Mouse (Mus musculus) urinary bladder, postnatal 10 days (tissue): Measurements from ENCODE around the gene Dnm3.

Experiments used
- DNase-seq: peaks from one replicate; pipeline ENCODE4 v3.0.0; 2022; ENCODE audit warnings: low spot score

Dnm3 gene

DNA sequence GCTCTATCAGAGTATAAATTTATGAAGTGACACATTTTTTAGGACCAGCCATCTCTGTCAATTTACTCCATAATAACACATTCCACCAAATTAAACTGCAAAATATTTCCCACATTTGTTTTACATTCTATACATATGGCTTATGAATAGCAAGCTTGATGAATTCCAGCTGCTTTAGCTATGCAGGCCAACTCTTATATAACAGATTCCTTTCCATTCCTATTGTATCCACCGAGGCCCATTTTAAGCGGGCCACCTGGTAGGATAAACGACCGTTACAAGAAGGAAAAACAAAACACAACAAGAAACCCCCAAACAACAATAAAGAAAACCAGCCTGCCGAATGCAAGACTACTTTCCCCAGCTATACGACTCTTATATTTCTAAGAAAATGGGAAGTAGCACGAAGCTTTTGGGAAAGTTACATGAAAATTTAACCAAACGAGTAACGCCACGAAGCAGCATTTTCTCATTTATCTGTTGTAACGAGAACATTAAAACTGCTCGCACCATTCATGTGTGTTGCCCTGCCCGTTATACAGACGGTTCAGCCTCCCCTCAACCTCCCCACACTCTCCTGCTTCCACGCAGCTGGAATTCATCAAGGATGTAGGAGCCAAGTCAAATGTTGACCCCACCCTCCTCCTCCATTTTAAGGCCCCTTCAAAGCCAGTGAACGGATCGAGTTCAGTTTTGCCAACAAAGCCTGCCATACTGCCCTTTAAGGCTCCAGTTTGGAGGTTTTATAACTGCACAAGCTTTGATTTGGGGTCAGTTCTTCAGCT lies 403.0 kb downstream of the Dnm3 start:
- no peak for DNase-seq

DNA sequence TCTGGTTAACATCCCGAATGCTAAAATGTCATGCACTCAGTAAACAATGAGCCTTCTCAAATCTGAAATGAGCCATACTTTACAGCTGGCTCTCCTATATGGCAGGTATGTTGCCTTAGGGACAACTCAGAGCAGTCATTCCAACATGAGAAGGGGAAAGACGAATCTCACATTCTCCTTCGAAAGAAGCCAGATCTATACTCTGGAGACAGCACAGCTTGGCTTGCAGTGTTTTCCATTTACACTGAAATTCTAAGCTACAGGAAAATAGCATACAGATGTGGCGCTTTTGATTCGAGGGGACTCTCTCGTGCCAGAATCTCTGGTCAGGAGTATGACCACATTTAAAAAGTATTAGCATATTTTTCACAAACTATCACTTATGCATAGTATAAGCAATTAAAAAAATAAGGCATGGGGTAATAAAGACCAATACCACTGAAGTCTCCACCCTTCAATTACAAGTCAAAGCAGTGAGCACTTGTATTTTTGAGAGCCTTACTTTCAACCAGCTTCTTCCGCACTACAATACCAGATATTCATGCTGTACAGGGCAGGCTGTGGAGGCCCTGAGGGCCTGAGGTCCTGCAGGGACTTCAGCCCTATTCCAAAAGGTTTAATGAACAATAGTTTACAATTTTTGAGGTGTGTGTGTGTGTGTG lies 404.8 kb downstream of the Dnm3 start:
- DNase-seq: no peak

DNA sequence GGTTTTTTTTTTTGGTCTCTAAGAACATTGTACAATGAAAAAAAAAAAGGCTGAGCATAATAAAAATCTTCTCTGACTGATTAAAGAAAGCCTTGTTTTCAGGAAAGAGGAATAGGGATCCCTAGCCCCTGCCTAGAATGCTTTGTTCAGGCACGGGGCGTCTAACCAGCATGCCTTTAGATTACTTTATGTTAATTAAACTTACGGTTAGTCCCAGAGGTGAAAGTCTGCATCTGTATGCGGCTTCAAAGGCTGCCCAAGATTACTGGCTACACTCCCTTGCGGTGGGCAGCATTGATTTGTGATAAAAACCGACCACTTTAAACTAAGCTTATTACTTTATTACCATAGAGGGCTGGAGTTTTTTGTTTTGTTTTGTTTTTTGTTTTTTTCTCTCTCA lies 424.2 kb downstream of the Dnm3 start:
- DNase-seq: no peak

DNA sequence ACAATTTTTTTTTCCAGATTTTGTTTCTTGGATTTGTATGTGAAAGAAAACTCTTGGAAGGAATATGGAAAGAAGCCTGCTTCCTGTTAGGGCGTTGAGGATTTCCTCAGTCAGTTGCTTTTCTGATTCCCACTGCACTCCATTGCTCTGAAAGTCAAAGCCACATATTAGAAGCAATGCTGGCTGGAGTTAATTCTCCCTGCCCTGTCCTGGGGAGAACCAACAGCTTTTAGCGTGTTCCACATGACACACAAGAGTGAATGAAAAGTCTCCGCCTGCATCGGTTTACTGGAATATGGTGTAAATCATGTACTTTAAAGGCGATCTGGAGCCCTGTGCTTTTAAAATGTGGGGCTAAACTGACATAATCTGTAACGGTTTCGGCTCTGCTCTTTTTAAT lies 424.6 kb downstream of the Dnm3 start:
- DNase-seq: no peak

DNA sequence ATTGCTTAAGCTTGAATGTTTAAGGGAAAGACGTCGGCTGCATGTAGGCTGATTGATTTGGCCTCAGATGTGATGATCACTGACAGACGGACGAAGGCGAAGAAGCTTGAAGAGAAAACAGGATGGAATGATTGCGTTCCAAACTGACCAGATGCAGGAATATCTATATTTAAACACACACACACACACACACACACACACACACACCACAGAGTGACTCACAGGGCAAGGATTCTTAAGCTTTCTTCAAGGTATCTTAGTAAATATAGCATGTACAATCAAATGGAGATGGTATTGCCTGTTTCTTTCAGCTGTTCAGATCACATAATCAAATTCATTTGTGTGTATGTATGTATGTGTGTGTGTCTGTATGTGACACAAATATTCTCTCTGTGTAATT lies 425.1 kb downstream of the Dnm3 start:
- DNase-seq: no peak

DNA sequence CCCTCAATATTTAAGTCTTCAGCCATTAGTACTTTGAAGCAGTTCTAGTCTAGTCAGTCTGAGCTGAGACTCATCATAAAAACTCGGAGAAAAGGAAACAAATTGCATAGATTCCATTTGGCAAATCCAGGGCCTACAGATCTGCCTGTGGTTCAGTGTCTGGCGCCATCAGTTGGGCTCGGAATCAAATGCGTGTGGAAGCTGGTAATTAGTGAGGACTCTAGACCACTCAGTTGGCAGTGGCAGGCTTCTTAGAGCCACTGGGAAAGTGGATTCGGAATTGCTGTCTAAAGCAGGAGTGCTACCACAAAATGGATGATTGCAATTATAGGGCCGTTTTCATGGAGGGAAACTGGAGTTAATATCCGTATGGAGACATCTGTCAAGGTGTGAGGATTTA lies 425.7 kb downstream of the Dnm3 start:
- no peak for DNase-seq

DNA sequence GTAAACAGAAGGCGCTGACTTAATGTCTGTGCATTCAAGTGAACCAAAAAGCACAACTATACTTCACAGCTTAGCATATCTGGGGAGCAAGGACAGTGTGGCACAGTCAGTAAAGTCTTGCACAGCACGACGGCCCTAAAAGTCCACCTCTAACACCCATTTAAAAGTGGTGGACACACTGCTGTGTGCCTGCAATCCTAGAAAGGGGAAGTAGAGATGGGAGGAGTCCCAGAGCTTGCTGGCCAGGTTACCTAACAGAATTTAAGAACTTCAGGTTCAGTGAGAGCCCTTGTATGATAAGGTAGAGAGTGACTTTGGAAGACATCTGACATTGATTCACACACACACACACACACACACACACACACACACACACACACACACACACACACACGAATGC lies 426.1 kb downstream of the Dnm3 start:
- DNase-seq: no peak

DNA sequence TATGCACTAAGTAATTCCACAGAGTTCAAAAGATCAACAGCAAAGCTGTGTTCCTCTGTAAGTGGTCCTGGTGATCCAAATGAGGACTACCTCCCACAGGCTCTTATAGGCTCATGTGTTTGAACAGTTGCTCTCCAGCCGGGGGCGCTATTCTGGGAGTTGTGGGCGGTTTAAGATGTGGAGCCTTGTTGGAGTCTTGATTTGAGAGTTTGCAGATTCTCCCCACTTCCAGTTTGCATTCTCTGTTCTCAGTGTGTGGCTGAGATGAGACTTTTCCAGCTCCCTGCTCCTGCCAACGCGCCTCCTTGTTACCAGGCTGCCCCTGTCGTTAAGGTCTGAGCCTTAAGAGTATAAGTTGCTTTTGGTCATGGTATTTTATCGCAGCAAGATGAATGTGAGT lies 430.2 kb downstream of the Dnm3 start:
- DNase-seq: no peak

DNA sequence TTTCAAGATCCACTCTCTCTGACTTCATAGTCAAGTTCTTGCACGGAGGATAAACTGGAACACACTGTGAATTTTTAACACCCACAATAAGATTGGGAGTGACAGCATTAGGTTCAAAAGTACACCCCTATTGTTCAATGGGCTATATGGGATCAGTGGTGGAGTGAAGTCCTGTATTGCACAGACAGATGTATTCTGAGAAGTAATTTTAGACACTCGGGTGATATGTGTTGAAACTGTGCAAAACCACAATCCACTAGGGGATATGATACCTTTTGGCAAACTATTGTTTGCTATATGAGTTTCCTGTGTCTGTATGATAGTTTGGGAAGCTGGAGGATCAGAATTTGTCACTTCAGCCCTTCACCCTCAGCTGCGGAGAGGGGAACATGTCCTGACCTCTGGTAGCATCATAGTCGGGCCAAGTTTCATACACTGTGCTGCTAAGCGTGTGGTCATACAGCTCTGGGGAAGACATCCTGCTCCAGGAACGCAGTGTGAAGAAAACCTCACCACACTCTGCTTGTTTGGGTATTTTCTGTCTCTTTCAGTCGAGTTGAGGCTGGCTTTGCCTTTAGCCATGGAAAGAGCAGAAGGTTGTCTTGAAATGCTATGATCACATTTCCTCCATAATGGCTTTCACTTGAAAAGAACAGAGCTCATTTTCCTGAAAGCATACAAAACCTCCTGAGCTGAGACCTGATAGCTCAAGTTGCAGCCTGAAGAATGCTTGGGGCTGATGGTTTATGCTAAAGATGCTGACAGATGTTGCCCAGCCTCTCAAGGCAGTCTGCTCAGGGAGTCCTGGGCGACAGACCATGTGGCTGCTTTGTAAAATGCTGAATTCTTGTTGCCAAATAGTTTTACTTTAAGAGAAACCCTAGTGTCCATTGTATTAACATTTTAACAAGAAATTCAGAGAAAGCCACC lies 433.8 kb downstream of the Dnm3 start:
- no peak for DNase-seq

DNA sequence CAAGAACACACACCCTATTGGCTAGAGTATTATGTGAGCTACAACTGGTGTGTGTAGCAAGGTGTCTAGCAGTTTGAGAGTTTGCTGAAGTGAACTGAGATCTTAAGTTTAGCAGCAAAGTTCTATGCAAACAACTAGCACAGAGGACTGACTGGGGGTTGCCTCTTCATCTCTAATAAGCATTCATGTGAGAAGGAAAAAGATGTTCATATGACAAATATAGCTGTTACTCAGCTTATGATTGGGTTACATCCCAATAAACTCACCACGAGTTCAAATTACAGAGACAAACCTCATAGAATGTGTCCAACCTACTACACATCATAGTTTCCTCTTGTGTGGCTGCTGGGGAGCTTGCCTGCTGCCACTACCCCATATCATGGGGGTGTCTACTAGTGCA lies 434.6 kb downstream of the Dnm3 start:
- DNase-seq: no peak

DNA sequence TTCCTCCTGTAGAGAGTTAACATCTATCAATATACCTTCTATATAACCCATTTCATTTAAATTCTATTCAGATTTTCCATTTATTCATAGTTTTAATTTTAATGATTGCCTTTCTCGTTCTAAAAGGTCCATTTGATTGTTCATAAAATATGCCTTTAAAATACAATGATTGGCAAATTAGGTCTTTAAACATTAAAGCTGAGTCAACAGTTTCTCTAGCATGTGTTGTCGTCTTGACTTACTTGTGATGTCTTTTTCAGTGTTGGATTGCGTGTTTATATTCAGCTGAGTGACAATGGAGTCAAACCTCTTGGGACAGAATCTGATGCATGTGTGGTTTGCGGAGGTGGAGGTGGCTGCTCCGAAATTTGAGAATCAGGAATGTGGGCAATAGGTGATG lies 435.4 kb downstream of the Dnm3 start:
- DNase-seq: no peak

DNA sequence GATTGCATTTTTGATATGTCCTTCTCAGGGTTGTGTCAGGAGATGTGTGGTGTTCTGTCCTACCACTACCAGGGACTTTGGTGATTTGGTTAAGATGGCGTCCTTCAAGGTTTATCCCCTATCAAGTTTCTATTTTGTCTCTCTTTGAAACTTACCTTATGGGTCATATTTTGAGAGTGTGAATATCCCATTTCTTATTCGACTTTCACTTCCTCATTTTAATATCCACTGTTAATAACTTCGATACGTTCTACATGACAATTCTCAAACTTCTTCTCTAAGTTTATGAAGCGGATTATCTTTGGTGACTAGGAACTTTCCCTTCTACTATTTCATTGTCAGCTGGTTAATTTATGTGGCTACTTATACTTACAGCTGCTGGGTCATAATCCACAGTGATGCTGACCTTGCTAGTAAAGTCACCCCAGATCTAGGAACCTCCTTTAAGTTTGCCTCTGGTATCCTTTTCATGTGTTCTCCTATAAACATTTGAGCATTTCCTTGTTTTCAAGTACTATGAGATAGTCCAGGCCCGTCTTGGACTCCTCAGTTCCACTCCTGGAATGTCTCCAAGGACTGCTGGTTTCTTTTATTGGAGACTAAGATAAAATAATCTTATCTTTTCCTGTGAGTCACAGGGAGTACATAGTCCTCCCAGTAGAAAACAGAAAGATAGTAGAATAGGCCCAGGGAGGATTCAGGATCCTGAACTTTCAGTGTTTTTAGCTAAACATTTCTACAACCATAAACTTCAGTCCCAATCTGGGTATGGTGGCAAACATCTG lies 437.2 kb downstream of the Dnm3 start:
- DNase-seq: no peak

DNA sequence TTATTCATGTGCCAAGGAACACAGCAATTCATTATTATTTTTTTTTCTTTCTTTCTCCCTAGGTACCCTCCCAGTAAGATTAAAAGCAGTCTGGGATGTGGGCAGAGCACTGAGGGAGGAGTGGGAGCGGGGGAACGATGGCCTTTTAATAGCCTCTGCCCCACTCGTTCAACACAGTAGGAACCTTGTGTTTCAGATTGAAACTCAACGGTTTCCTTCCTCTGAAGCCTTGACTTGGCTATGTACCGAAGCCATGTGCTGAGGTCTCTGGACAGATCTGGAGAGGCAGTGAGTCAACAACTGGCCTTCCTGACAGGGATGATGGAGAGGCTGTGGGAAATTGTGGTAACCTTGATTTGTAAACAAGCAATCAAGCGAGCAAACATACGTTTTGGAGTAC lies 438.0 kb downstream of the Dnm3 start:
- DNase-seq: no peak

DNA sequence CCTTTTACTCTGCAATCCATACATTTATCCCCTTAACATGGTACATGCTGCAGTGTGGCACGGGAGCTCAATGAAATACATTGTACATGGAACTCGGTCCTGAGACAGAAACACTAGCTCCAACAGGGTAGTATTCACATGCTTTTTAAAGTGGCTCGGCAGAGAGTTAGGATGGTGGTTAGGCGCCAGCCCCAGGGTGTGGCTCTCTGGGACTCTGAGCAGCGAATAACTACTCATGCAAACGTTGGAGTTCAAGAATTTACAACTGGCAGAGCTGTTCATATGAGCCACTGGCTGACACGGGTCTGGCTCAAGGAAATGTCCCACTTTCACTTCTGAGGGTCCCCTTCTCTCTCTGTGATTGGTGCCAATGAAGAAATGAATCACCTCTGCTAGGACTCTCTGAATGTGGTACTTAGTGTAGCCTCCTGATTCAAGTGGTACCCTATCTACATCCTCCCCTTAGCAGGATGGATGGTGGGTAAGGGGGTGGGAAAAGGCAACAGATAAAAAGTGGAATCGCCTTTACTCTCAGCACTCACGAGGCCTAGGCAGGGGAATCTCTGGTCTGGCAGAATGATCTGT lies 438.7 kb downstream of the Dnm3 start:
- no peak for DNase-seq

DNA sequence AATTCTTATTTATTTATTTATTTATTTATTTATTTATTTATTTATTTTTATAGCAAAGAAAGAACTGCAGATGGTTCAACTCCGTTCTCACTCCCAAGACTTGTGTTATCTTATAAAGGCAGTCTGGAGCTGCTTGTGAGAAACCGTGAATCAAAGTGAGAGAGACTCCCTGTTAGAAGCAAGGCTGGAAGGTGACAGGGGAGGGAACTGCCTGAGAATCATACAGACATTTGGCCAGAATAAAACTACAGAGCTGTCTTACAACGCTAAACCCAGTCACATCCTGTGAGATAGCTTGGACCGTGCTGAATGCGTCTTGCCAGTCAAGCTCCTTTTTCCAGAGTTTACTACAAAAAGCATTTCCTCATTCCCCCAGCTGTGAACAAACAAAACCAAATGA lies 439.4 kb downstream of the Dnm3 start:
- DNase-seq: no peak

DNA sequence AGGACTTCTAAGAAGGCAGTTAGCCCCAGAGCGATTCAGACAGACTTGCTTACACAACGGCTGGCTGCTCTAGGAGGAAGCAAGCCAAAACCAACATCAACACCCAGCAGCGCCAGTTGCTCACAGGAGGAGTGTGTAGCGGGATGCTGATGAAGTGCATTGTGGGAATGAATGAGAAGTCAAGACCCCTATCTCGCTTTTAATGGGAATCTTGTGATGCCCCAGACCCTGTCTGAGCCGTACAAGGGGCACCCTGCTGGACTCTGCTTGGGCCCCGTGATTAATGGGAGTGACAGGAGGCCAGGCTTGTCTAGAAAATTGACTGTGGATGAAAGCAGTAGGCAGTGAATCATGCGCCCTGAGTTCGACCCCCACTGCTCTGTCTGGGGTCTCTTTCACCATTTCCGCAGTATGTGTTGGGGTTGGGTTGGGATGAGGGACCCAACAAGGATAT lies 439.8 kb downstream of the Dnm3 start:
- DNase-seq: no peak

DNA sequence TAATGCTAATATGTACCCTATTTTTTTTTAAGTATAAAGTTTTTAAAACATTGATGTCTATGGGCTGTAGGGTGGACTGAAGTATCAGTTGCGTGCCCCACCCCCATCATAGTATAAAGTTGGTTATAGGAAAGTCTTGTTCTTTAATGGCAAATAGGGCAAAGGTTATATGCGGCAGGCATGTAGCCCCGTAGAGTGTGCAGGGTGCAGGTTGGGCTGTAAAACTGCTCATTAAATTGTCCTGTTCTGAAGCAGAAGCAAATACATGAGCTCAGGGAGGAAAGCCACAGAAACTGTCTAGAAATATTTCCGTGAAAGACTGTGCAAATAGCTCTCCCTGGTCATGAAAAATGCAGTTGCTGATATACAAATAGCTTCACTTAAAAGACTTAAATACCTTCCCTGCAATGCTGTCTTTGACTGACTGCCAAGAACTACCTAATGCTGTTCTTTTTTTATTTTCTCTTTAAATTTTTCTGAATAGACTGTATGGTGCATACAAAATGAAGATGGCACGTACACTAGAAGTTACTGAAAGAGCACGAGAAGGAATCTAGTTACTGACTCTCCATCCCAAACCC lies 440.6 kb downstream of the Dnm3 start:
- no peak for DNase-seq

DNA sequence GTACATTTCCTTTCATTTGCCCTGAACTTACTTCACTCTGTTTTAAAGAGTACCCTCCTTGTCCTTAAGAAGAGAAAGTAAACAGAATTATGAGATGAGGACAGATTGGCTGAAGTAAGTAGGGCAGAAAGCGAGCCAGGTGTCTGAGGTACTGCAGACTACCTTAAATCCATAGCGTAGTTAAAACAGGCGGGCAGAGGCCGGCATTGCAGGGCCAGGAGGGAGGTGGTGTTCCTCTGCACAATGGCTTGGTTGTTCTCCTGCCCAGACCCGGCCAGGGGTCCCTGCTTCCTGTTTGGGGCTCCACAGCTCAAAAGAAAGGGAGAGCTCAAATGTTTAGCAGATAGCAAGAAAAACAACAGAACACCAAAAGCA lies 441.4 kb downstream of the Dnm3 start:
- DNase-seq: no peak

DNA sequence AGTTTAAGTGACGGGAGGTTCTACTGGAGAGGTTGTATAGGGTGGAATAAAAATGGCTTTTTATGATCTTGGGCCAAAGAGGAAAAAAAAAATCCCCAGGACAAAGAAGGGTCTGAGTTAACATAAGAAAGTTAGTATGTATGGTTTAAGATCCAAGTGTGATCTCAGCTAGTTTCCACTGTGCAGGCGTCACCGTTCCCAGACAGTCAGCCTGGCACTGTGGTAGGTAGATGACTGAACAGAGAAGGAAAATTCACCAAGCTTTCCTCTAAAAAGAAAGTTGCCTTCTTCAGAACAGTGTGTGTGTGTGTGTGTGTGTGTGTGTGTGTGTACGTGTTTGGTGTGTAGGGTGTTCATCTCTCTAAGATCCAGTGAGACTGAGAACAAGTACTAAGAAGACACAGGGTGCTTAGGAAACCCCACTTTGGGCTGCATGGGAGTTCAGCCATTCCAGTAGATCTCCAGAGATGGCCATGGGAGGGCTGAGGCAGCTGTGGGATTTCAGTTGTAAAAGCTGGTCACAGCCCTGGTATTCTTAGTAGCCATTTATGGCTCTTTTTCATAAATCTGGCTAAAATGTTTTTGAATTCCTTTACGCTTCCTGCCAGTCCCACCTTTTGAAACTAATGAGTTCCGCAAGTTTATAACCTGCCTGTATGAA lies 441.9 kb downstream of the Dnm3 start:
- no peak for DNase-seq

DNA sequence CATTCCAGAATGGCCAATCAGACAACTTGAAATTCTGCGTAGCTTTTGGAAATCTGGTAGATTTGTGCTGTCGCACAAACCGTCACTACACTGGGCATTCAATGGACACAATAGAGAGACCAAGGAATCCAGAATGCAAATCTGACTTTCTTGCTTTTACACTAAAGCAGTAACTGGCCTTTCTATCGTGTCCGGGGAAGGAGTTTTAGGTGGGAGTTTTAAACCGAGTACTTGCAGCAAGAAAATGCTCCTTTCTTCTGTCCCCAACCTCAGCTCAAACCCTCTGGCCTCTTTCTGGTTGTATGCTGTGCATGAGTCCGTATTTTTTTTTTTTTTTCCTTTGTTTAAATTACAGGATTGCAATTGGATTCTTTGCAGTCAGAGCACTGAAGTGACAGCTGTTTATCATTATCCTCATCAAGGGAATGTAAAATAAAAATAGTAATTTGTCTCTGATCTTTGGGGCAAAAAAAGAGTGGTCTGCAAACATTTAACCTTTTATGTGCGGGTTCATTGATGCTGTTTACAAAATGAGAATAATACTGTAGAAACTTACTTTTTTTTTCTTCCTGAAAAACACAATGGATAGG lies 454.1 kb downstream of the Dnm3 start:
- no peak for DNase-seq
